Mouse (Mus musculus) kidney, postnatal 4 days (tissue): ENCODE measurements around the gene Fam13a.

ENCODE experiments used
- DNase-seq, 2 experiments: peaks; one replicate each; pipeline ENCODE4 v3.0.0; 2021; ENCODE audit warnings: mixed read lengths in 2 of 2

The Fam13a gene

GRCm38 (mm10) chr6:59024164-59024724, at the start of gene Fam13a:
Gene Fam13a (minus strand): TSS chr6:59024549.
- peak; percentile 78 to 87 for DNase-seq

- no peak for DNase-seq
Measured at GRCm38 (mm10) chr6:59072096-59073060, 48.0 kb upstream of the Fam13a start.

GRCm38 (mm10) chr6:59071691-59072090, 47.3 kb upstream of the Fam13a start:
- peak in 1 of 2 experiments; percentile 10 for DNase-seq

GRCm38 (mm10) chr6:59068187-59068586, 43.8 kb upstream of the Fam13a start:
- no peak for DNase-seq

GRCm38 (mm10) chr6:59064440-59064839, 40.1 kb upstream of the Fam13a start:
- DNase-seq = no peak

GRCm38 (mm10) chr6:59053232-59053631, 28.9 kb upstream of the Fam13a start:
- DNase-seq = peak; percentile 45 to 63

- DNase-seq = no peak
Measured at GRCm38 (mm10) chr6:59039719-59040118, 15.4 kb upstream of the Fam13a start.

- DNase-seq = no peak
Measured at GRCm38 (mm10) chr6:59032748-59033147, 8.4 kb upstream of the Fam13a start.

- DNase-seq = no peak
Measured at GRCm38 (mm10) chr6:59031539-59031938, 7.2 kb upstream of the Fam13a start.

- no peak for DNase-seq
Measured at GRCm38 (mm10) chr6:59030667-59031066, 6.3 kb upstream of the Fam13a start.

GRCm38 (mm10) chr6:59030037-59030436, 5.7 kb upstream of the Fam13a start:
- no peak for DNase-seq

- no peak for DNase-seq
Measured at GRCm38 (mm10) chr6:59028871-59029270, 4.5 kb upstream of the Fam13a start.

GRCm38 (mm10) chr6:59024806-59025205, 457 bp upstream of the Fam13a start:
- no peak for DNase-seq

GRCm38 (mm10) chr6:59023455-59024163, 740 bp downstream of the Fam13a start:
- DNase-seq = no peak

- DNase-seq = no peak
Measured at GRCm38 (mm10) chr6:59022621-59023020, 1.7 kb downstream of the Fam13a start.

- peak; percentile 58 to 63 for DNase-seq
Measured at GRCm38 (mm10) chr6:59020346-59020745, 4.0 kb downstream of the Fam13a start.

- DNase-seq = no peak
Measured at GRCm38 (mm10) chr6:59019847-59020246, 4.5 kb downstream of the Fam13a start.

GRCm38 (mm10) chr6:59016336-59016832, 8.0 kb downstream of the Fam13a start:
- DNase-seq = no peak

GRCm38 (mm10) chr6:59014760-59015159, 9.6 kb downstream of the Fam13a start:
- no peak for DNase-seq

- DNase-seq = no peak
Measured at GRCm38 (mm10) chr6:59014088-59014759, 10.1 kb downstream of the Fam13a start.

GRCm38 (mm10) chr6:59010792-59011191, 13.6 kb downstream of the Fam13a start:
- DNase-seq = no peak

GRCm38 (mm10) chr6:59004630-59005029, 19.7 kb downstream of the Fam13a start:
- DNase-seq = no peak

GRCm38 (mm10) chr6:58999044-58999453, 25.3 kb downstream of the Fam13a start:
- DNase-seq = no peak
